Mouse (Mus musculus) c-Kit-positive CD71-negative TER-119-negative erythroid progenitor cells, embryonic 14.5 days (primary cell): ENCODE measurements around the gene Ubap2l.

Experiments
- DNase-seq: peaks from one replicate; pipeline ENCODE4 v3.0.0-alpha.2; 2013; ENCODE audit warnings: low read depth

Gene Ubap2l

DNA sequence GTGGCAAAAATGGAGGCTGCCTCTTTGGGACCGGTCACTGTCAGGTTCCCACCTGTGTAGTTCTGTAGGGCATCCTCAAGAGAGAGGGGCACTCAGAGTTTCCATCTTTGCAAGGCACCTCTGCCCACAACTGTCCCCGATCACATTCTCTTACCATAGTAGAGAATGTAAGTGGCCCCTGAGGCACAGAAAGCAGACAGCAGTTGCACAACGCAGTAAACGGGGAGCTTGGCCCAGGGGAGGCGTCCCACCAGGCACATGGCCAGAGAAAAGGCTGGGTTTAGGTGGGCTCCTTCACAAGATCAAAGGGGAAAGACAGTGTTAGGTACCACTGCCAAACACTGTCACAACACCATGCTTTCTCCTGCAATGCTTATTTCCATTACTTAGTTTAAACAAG is 86.5 kb downstream of the Ubap2l start:
- DNase-seq, result no peak

DNA sequence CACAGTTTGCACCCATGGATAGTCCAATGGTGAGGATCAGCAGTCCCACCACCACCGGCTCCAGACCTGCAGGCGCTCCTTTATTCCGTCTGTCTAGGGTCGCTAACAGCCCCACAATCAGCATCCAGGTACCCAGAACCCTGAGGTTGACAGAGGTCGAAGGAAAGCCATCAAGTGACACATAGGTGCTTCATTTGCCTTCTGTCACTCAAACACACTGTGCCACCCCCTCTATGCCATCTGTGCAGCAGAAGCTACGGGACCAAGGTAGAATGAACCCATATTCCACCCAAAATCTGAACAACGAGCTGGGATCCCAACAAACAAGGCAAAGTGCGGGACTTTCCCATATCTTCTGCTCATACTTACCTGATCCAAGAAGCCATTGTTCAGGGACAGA is 86.9 kb downstream of the Ubap2l start:
- DNase-seq, result no peak

DNA sequence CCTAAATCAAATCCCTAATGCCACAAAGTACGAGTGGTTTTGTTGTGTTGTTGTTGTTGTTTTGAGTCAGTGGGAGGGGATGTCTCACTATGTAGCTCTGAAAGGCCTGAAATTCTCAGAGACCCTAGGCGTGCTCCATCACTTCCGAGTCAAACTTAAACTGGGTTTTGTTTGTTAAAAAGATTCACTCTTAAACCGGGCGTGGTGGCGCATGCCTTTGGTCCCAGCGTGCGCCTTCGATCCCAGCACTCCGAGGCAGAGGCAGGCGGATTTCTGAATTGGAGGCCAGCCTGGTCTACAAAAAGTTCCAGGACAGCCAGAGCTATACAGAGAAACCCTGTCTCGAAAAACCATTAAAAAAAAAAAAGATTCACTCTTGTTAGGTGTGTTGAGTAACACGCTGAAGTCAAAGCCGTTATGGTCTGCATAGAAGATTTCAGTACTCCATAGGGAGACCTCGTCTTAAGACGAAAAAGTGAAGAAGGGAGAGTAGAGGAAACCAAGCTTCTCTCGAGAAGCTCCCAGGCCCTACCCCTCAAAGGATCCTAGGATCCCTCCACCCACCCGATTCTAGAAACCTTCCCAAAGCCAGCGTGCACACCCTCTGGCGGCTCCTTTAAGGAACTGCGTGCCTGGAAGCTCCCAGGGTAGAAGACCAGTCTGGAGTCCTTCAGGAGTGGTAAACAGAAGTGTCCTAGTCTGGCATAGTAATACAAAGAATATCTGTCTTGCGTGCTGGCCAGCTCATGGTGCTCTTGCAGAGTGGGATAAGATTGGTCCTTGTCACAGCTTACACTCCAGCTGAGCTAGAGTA is 88.3 kb downstream of the Ubap2l start:
- DNase-seq, result peak; percentile 73

DNA sequence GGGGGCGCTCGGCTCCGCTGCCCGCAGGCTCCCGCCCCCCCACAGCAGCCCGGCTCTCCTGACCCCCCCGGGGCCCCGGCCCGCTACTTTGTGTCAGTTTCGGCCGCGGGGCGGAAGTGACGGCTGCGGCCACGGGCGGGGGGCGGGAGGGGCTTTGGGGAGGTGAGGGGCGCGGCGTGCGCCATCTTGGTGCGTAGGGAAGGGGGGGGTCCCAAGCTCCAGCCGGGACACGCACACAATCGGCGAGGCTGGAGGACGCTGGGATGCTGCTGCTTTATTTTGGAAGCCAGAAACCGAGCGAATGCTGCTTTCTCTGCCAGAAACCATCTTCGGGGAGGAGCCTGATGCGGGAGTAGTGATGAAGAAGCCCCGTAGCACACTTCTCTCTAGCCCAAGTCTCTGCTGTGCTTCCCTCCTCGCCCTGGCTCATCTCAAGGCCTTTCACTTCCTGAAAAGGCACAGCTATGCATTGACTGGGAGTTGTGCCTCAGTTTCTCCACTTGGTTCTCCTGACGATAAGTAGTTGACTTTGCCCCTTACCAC is 89.1 kb downstream of the Ubap2l start, which contains the start of gene Atp8b2:
TSS of gene Atp8b2 (minus strand) at position 288 of the 543 bp plus-strand sequence.
- no peak for DNase-seq

DNA sequence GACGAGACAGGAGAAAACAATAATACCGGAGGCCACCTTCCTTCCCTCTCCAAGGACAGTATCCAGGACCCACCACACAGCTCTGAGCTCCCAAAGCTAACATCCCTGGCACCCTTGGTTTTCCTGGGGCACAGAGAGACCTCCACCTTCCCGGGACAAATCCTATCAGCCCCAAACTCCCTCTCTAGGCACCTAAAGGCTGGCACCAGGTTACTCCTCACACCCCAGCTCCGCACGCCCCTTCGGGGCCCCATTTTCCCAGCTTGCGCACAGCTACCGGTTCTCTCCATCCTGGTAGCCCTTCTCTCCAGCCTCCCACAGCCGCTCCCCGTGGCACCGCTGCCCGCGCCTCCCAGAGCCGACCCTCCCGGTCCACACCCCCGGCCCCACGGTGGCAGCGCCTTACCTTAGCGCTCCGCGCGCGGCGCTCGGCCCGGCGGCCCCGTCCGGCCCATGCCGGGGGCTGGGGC is 89.6 kb downstream of the Ubap2l start:
- no peak for DNase-seq

DNA sequence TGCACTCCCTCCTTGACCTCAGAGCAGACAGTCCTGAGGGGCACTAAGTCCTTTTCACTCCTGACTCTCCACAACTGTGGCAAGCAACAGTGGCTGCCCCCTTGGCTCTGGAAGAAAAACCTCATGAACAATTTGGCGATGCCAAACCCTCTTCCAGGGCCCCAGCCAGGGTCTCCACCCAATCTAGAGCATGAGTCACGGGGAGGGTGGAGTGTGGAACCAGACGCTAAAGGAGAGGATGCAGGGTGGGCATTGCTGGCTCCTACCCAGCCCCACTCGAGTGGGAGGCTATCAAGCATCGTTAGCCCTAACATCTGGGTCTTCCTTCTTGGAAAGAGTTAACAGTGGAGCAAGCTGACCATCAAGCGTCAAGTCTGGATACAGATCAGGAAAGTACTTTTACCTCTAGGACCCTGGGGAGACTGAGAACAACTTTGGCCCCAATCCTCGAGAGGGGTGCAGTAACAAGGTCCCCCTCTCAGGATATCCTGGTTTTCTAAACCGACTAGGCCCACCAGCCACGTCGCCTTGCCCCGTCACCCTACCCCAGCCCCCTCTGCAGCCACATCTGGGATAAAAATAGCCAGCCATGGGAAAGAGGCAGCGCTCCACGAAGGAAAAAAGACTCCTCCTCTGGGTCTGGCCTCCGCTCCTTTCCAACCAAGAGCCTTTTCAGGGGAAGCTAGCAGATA is 90.2 kb downstream of the Ubap2l start:
- no peak for DNase-seq

DNA sequence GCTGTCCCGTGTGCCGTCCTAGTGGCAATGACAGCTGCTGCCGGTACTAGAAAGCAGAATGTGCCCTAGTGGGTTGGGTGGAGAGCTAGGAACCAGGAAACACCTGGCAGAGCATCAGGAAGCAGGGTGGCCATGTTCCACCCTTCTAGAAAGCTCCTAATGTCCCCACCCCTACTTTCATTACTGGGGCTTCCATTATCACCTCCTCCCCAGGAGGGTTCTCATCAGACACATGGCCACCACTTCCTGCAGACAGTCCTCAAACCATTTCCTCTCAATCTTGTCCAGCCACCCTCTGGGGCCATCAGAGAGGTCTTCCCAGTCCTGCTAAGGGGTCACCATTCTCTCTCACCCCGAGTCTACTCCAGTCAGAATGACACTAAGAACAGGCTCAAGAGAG is 91.0 kb downstream of the Ubap2l start:
- DNase-seq, result no peak

DNA sequence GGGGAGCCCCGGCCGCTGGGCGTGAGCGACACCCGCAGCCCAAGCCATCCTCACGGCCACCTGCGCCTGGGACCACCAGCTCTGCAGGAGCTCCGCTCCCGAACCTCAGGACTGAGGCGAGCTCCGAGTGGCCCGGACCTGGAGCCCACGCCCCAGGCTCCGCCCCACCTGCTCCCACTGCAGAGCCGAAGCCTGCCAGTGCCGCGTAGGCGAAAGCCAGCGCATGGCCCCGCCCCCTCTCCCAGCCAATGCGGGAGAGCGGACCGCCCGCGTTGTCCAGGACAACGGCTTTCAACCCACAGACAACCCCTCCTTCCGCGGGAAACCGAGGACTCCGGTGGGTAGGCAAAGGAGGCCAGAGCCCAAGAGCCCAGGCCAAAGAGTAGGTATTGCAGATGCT is 92.0 kb downstream of the Ubap2l start:
- DNase-seq, result peak; percentile 74

DNA sequence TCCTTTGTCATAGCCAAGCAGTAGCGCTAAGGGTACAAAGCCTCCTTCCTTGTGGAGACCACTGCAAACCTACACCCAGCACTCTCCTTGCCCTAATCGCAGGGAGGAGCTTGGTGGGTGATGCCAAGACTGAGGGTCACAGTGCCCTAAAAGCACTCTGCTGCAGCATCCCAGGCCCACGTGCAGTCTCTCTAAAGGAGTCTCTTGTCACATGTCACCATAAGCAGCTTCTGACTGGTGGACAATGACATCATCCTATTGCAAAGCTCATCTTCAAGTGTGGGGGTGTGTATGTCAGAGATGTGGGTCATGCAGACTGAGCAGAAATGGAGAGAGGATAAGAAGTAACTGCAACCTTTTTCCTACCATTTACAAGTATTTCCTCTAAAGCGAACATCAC is 93.0 kb downstream of the Ubap2l start:
- DNase-seq, result no peak

DNA sequence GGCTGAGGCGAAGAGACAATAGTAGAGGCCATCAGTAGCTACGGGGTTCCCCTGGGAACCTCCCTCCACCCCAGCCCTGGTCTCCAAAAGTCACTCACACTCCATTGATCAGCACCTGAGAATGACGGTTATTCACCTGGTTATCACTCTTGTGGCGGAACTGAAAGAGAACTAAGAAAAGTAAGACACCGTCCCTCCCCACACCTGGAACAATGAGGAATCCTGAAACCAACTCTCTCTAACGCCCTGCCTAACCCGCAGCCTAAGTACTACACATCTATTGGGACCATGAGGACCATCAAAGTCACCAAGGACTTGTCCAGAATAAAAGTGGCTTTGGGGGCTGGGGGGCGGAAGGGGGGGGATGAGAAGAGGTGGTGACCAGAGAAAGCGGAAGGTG is 94.5 kb downstream of the Ubap2l start:
- no peak for DNase-seq

DNA sequence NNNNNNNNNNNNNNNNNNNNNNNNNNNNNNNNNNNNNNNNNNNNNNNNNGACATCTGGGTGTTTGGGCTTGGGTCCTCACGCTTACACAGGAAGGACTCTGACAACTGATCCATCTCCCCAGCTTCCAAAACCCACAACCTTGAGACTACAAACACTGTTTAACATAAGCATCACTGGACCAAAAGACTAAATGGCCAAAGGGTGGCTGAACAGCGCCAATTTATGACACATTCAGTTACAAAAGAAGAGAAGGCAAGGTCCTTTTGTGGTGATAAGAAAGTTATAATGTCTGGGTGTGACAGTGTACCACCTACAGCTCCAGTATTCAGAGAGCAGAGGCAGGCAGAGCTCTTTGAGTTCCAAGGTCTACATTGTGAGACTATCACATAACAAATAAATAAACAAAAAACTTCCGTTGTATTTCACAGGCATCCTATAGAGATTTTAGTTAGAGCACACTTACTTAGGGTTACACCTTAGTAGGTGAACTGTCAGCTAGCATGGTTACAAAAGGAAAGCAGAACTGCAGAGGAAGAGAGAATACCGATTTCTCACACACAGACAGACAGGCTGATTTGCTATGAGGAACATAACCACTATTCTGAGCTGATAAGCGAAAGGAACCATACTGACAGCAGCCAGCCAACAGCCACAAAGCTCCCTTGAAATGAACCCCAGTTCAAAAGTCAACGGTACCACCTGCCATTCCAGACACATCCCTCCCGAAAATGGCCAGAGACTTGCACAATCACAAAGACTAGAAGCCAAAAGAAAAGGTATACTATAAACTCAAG is 96.1 kb downstream of the Ubap2l start:
- no peak for DNase-seq

DNA sequence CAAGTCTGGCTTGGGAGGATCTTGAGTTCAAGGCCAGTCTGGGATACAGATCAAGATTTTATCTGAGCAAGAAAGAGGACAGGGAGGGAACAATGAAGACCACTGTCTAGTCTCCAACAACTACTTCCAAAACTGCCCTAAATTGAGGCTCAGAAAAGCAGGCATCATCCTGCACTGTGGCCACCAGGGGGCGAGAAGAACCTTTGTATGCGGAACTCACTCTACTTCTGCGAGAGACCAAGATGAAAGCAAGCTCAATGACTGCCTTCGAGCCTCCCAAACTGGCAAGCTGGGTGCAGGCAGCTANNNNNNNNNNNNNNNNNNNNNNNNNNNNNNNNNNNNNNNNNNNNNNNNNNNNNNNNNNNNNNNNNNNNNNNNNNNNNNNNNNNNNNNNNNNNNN is 99.0 kb downstream of the Ubap2l start:
- DNase-seq, result peak; percentile 70
